Mouse (Mus musculus) heart, postnatal 10 days (tissue): ENCODE measurements around the gene Atl1. TPM values are rescaled to one million over a fixed set of nuclear protein-coding genes. Genes with fewer than 3 reads are reported as not detected.
A peak's percentile ranks its signal among the peaks of the same experiment; 100 is the strongest.

Source experiments
- DNase-seq, 2 experiments: peaks; one replicate each; pipeline ENCODE4 v3.0.0; 2021
- intact Hi-C: fragments of 180-260 bp; cut with DNase I; formaldehyde crosslinking; loops from one replicate; pipeline ENCODE4 v1.15.1; 2025
- total RNA-seq, 2 experiments: library from RNA; stranded (reverse); gene quantifications; 2 replicates each; pipeline ENCODE4 v1.2.3; 2021

The Atl1 gene
- total RNA-seq, 2 experiments from 2014 or later, result 5.7 to 7.8 TPM

- intact Hi-C loops, result no loop called here
These were observed 34.3 kb downstream of the Atl1 start for GRCm38 (mm10) chr12:69926716-69927115.

GRCm38 (mm10) chr12:69937731-69938130 lies 45.3 kb downstream of the Atl1 start:
- no peak for DNase-seq
- intact Hi-C loops, result no loop called here

More at GRCm38 (mm10) chr12:69926716-69927115, 34.3 kb downstream of the Atl1 start:
- no peak for DNase-seq

GRCm38 (mm10) chr12:69939291-69939690 lies 46.9 kb downstream of the Atl1 start:
- intact Hi-C loops, result no loop called here
- no peak for DNase-seq

- intact Hi-C loops, result no loop called here
- no peak for DNase-seq
These were observed 49.4 kb downstream of the Atl1 start for GRCm38 (mm10) chr12:69941655-69942329.

GRCm38 (mm10) chr12:69945861-69946260 lies 53.4 kb downstream of the Atl1 start:
- intact Hi-C loops, result no loop called here
- DNase-seq, result no peak

GRCm38 (mm10) chr12:69947502-69947901 lies 55.1 kb downstream of the Atl1 start:
- DNase-seq, result no peak
- intact Hi-C loops, result no loop called here

- DNase-seq, result no peak
- intact Hi-C loops, result no loop called here
These were observed 65.0 kb downstream of the Atl1 start for GRCm38 (mm10) chr12:69957378-69957777.

GRCm38 (mm10) chr12:69962468-69962867 lies 70.1 kb downstream of the Atl1 start:
- intact Hi-C loops, result loop anchor here (1.0 to 5.0 kb wide), 2 partner anchors 100 to 185 kb away; no protein-coding TSS in a partner anchor
- peak; percentile 67 to 81 for DNase-seq

GRCm38 (mm10) chr12:69963141-69963540 lies 70.7 kb downstream of the Atl1 start:
- intact Hi-C loops, result loop anchor here (5.0 kb wide), 1 partner anchor 184 kb away; no protein-coding TSS in a partner anchor
- DNase-seq, result no peak

- intact Hi-C loops, result no loop called here
- no peak for DNase-seq
These were observed 73.2 kb downstream of the Atl1 start for GRCm38 (mm10) chr12:69965644-69966043.

- DNase-seq, result peak; percentile 67 to 69
- intact Hi-C loops, result no loop called here
These were observed 73.7 kb downstream of the Atl1 start for GRCm38 (mm10) chr12:69966071-69966470.

GRCm38 (mm10) chr12:69967112-69967511 lies 74.7 kb downstream of the Atl1 start:
- peak in 1 of 2 experiments; percentile 34 for DNase-seq
- intact Hi-C loops, result no loop called here

GRCm38 (mm10) chr12:69968154-69968553 lies 75.7 kb downstream of the Atl1 start:
- DNase-seq, result peak; percentile 70 to 71
- intact Hi-C loops, result no loop called here

- DNase-seq, result no peak
- intact Hi-C loops, result no loop called here
These were observed 81.3 kb downstream of the Atl1 start for GRCm38 (mm10) chr12:69973666-69974065.

- intact Hi-C loops, result no loop called here
- DNase-seq, result no peak
These were observed 84.3 kb downstream of the Atl1 start for GRCm38 (mm10) chr12:69976688-69977087.

- intact Hi-C loops, result no loop called here
- DNase-seq, result no peak
These were observed 85.1 kb downstream of the Atl1 start for GRCm38 (mm10) chr12:69977376-69977998.

GRCm38 (mm10) chr12:69982874-69983273 lies 90.5 kb downstream of the Atl1 start:
- intact Hi-C loops, result loop anchor here (10.0 kb wide), 1 partner anchor 72 kb away; no protein-coding TSS in a partner anchor
- DNase-seq, result no peak

GRCm38 (mm10) chr12:69985546-69985945 lies 93.1 kb downstream of the Atl1 start:
- intact Hi-C loops, result loop anchor here (5.0 to 10.0 kb wide), 3 partner anchors 42 to 162 kb away; no protein-coding TSS in a partner anchor
- peak in 1 of 2 experiments; percentile 20 for DNase-seq

GRCm38 (mm10) chr12:69986241-69986762 lies 93.9 kb downstream of the Atl1 start:
- intact Hi-C loops, result loop anchor here (5.0 to 10.0 kb wide), 3 partner anchors 41 to 161 kb away; no protein-coding TSS in a partner anchor
- DNase-seq, result peak in 1 of 2 experiments; percentile 64

GRCm38 (mm10) chr12:69986786-69987497 lies 94.5 kb downstream of the Atl1 start, which contains the start of gene Sav1:
Gene Sav1, minus strand, starts transcription at chr12:69987002.
- DNase-seq, result peak; percentile 92 to 93
- intact Hi-C loops, result loop anchor here (5.0 to 10.0 kb wide), 3 partner anchors 40 to 160 kb away; no protein-coding TSS in a partner anchor

- no peak for DNase-seq
- intact Hi-C loops, result no loop called here
These were observed 103.0 kb downstream of the Atl1 start for GRCm38 (mm10) chr12:69995382-69995781.
